Mouse (Mus musculus): ENCODE data around the gene Zfand5. TPM values are rescaled to one million over a fixed set of nuclear protein-coding genes. Genes with fewer than 3 reads are reported as not detected.

Zfand5 gene
- 68.1 TPM for total RNA-seq (2023)

DNA sequence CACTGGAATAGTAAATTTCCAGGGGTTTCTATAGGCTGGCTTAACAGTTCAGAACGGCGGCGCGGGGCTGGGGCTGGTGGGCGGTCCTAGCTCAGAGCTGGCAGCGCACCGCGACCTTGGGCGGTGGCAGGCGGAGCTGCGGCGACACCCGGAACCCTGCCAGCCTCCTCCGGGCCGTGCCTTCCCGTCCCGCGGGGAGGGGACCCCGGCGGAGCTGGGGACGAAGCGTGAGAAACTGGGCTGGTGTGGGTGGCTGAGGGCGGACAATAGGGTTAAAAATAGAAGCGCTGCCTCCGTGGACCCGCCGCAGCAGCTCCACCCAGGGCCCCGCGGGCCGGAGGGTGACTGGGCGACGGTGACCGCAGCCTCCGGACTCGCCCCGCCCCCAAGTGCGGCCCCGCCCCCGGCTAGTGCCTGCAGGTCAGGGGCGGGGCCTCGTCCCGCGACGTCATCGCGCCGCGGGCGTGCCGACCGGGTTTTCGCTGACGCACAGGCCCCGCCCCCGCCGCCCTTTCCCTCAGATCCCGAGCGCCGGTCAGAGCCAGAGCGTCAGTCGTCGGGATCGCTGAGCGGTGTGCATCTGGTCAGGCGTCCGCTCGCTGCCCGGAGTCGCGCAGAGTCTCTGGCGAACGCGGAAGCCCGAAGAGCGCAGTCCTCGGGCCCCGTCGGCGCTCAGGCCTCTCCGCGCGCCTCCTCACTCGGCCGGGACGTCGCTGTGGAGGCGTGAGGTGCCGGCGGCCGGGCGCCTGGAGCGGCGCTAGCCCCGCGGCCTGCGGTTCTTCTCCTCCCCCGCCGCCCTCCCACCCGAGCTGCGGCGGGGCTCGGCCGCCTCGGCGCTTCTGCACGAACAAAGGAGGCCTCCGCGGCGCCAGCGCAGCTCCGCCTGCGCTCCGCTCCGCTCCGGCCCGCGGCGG lies at the start of gene Zfand5:
Gene Zfand5, plus strand, starts transcription at position 538 of the 914 bp plus-strand sequence.

Other genes starting within 250 kb of the Zfand5 start
- 3.0 TPM for gene Gda, start 201.2 kb downstream of the Zfand5 start, total RNA-seq (2023)